Mouse (Mus musculus) kidney, adult 2 months (tissue): ENCODE measurements around the gene Ripk3. TPM values are rescaled to one million over a fixed set of nuclear protein-coding genes. Genes with fewer than 3 reads are reported as not detected.

Experiments
- DNase-seq: peaks from one replicate; pipeline ENCODE4 v3.0.0; 2021
- H3K27ac ChIP-seq: fragments of 200-500 bp; 2 replicates; pipeline ENCODE4 v1.5.1; 2012; ENCODE audit warnings: low read depth, low read length, control low read depth, inconsistent platforms; ENCODE audit not compliant: insufficient read depth
- H3K27me3 ChIP-seq: fragments of 200-500 bp; replicated peaks from 2 replicates; pipeline ENCODE4 v1.6.1; 2012; ENCODE audit warnings: mild to moderate bottlenecking, moderate library complexity, low read length, inconsistent platforms; ENCODE audit not compliant: control insufficient read depth, insufficient read depth
- H3K36me3 ChIP-seq: fragments of 200-500 bp; 2 replicates; pipeline ENCODE4 v1.6.1; 2012; ENCODE audit warnings: mild to moderate bottlenecking, moderate library complexity, low read length, inconsistent platforms; ENCODE audit not compliant: control insufficient read depth, insufficient read depth
- H3K4me1 ChIP-seq: fragments of 200-500 bp; 2 replicates; pipeline ENCODE4 v1.6.1; 2011; ENCODE audit warnings: low read length; ENCODE audit not compliant: control insufficient read depth, insufficient read depth
- H3K4me3 ChIP-seq: fragments of 200-500 bp; 2 replicates; pipeline ENCODE4 v1.5.1; 2011; ENCODE audit warnings: mild to moderate bottlenecking, low read depth, low read length, control low read depth; ENCODE audit not compliant: insufficient read depth
- CTCF ChIP-seq: fragments of 200-500 bp; conservative IDR thresholded peaks from 2 replicates; pipeline ENCODE4 v1.5.1; 2011; ENCODE audit warnings: low read depth, mild to moderate bottlenecking, control low read depth, low read length, moderate library complexity, mixed read lengths; ENCODE audit not compliant: insufficient read depth, insufficient read length
- POLR2A ChIP-seq: fragments of 200-500 bp; IDR thresholded peaks from one replicate; pipeline ENCODE4 v1.6.1; 2011; ENCODE audit warnings: low read depth, low read length, control low read depth
- WGBS: fragments of 180-500 bp; shearing (Covaris S2); methylation state at CpG from one replicate; pipeline ENCODE4 v1.1.7; 2018; 5-methylcytosine and 5-hydroxymethylcytosine counted together
- polyA plus RNA-seq: library from polyadenylated mRNA; depleted of rRNA; stranded (reverse); fragments of >200 nt; gene quantifications from 2 replicates; pipeline ENCODE4 v1.2.3, GENCODE M21; 2012

Ripk3 gene
- polyA plus RNA-seq, 1 experiment, result 4.7 TPM

DNA sequence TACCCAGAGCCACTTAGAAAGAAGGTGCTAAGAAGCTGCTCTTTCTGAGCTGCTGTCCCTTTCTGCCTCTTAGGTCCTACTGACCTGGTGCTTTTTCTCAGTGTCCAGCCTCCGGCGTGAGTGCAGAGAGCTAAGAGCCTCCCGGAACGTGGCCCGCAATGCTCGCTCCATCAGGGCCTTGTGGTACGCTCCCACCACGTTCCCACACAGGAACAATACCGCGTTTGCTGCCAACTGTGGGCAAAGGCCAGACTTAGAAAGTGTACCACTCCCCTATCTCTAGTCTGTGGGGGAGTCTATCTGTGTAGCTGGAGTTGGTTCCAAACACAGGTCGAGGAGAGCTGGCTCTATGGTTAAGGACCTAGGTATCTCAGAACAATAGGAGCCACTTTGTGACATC is 7.9 kb downstream of the Ripk3 start:
- DNase-seq, result no peak
- Histone ChIP-seq H3K36me3 (no peaks in the 10 kb centered on the region), H3K27me3 (no peaks in the 10 kb centered on the region), H3K27ac (no peak overlapping the region), H3K4me1 (no peaks in the 10 kb centered on the region), H3K4me3 (no peak overlapping the region)
- no peak for TF ChIP-seq POLR2A
- TF ChIP-seq CTCF, result no peak
- 82% methylated on average over 11 of the region's 11 CpGs for WGBS

DNA sequence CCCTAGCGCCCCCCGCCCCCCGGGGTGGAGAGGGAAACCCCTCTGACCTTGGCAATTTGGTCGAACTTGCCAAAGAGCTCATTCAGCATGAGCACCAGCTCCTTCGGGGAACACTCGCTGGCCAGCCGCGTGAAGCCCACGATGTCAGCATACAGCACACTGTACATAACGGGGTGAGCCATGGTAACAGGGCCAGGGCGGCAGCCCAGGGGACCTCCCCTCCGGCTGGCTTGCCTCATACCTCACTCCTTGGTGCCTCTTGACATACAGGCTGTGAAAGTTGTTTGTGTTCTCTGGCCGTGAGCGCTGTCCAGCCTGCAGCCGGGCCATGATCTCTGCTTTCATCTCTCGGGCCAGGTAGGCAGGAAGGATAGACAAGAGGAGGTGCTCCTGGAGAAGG is 9.0 kb downstream of the Ripk3 start:
- H3K27ac ChIP-seq, result no peak overlapping the region
- DNase-seq, result no peak
- TF ChIP-seq POLR2A, result no peak
- no peak for TF ChIP-seq CTCF
- H3K27me3 ChIP-seq, result no peaks in the 10 kb centered on the region
- 67% methylated on average over 16 of the region's 16 CpGs for WGBS
- no peak overlapping the region for H3K4me3 ChIP-seq
- no peaks in the 10 kb centered on the region for H3K36me3 ChIP-seq
- H3K4me1 ChIP-seq, result no peaks in the 10 kb centered on the region

DNA sequence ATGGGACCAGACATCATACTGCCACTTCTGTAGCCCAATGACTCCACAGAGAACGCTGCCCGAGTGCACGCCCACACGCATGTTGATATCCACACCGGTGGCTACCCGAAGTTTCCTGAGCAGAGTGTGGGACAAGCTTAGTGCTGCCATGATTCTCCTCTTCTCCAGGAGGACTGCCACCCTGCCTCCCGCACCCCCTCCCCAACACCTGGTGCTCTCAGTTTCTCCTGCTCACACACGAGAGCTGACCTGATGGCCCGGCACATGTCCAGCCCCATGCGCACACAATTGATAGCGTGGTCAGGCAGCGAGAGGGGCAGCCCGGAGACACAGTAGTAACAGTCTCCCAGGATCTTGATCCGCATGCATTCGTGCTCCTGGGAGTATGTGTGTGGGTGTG is 10.0 kb downstream of the Ripk3 start:
- Histone ChIP-seq H3K36me3 (no peaks in the 10 kb centered on the region), H3K27ac (no peak overlapping the region), H3K4me1 (no peaks in the 10 kb centered on the region), H3K4me3 (no peak overlapping the region), H3K27me3 (no peaks in the 10 kb centered on the region)
- no peak for TF ChIP-seq POLR2A
- no peak for TF ChIP-seq CTCF
- DNase-seq, result no peak
- 85% methylated on average over 15 of the region's 15 CpGs for WGBS

DNA sequence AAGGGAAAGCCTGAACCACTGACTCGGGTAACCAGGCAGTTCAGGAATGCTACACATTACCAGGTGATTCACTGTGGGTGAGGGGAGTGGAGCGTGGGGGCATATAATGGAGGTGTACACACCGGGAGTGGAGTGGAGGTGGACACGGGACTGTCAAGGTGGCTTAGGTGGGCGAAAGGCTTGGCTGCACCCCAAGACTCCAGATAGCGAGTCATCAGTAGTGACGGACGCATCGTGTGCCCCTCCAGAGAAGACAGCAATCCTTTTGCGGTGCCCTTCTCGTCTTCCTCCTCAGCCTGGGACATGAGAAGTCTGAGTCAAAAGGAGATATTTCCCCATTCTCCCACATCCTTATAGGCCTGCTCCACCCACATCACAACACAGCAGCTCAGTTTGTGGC is 10.9 kb downstream of the Ripk3 start:
- Histone ChIP-seq H3K4me3 (no peak overlapping the region), H3K36me3 (no peaks in the 10 kb centered on the region), H3K27me3 (no peaks in the 10 kb centered on the region), H3K27ac (no peak overlapping the region), H3K4me1 (no peaks in the 10 kb centered on the region)
- no peak for DNase-seq
- no peak for TF ChIP-seq POLR2A
- TF ChIP-seq CTCF, result no peak
- WGBS, result 85% methylated on average over 11 of the region's 11 CpGs

DNA sequence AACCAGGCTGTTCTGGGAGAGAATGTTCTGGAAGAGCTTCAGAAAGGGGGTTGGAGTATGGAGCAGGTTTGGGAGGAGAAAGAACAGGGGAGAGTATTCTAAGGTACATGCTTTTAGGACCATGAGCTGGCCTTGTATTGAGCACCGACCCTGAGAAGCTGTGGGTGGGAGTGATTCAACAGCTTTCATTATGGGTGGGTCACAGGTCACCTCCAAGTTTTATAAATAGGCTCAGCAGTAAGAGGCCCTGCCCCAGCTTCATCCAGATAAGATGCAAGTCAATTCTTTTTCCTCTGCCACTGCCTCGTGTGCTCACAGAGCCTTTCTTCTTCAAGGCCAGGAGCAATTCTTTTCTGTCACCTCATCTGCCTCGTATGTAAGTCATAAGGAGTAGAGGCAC is 11.5 kb downstream of the Ripk3 start:
- WGBS, result 53% methylated on average over 3 of the region's 3 CpGs
- H3K4me1 ChIP-seq, result no peaks in the 10 kb centered on the region
- TF ChIP-seq CTCF, result no peak
- no peak for TF ChIP-seq POLR2A
- H3K27ac ChIP-seq, result no peak overlapping the region
- DNase-seq, result no peak
- no peaks in the 10 kb centered on the region for H3K27me3 ChIP-seq
- H3K36me3 ChIP-seq, result no peaks in the 10 kb centered on the region
- no peak overlapping the region for H3K4me3 ChIP-seq

DNA sequence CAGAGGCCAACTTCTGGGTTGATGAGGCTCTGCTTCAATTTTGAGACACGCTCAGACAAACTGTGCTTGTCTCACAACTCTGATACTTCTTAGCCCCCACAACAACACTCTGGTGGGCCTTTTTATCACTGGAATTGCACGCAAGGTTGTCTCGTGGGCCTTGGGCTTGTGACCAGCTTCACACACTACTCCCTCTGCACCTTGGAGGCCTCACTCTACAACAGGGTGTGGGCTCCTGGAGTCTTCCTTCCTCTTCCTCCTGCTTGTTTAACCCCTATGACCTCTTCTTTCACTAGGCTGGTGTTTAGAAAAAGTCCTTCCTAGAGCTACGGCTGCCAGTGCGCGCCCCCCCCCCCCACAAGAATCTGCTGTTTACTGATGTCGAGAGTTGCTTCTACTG is 12.0 kb downstream of the Ripk3 start:
- no peak for TF ChIP-seq CTCF
- TF ChIP-seq POLR2A, result no peak
- no peaks in the 10 kb centered on the region for H3K4me1 ChIP-seq
- H3K36me3 ChIP-seq, result no peaks in the 10 kb centered on the region
- no peaks in the 10 kb centered on the region for H3K27me3 ChIP-seq
- no peak for DNase-seq
- no peak overlapping the region for H3K27ac ChIP-seq
- 76% methylated on average over 7 of the region's 7 CpGs for WGBS
- H3K4me3 ChIP-seq, result no peak overlapping the region

DNA sequence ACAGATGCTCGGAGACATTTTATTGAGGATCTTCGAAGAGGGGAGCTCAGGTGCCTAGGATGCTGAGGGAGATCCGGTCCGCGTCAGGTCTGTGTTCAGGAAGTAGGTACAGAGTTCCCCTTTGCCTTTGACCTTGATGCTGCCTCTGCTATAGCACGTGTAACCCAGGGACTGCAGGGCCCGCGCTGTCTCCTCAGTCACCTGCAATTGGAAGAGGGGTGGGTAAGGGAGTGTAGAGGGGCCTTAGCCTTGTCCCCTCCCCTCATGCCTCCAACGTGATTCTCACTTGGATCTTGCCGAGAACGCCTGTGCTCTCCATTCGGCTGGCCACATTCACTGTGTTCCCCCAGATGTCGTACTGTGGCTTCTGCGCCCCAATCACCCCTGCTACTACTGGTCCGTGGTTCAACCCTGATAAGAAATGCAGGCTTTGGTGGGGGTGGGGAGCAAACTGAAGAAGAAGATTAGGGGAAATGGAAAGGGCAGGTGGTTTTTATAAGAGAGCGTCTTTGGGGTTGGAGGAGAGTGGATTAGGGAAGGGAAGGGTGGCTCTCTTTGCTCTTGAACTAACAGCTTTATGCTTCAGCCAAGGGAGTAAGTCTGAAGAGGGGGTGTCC is 19.5 kb downstream of the Ripk3 start:
- H3K27me3 ChIP-seq, result no peaks in the 10 kb centered on the region
- no peak for DNase-seq
- no peaks in the 10 kb centered on the region for H3K36me3 ChIP-seq
- H3K27ac ChIP-seq, result no peak overlapping the region
- TF ChIP-seq CTCF (no peak), POLR2A (no peak)
- 88% methylated on average over 16 of the region's 16 CpGs for WGBS
- H3K4me3 ChIP-seq, result no peak overlapping the region
- no peaks in the 10 kb centered on the region for H3K4me1 ChIP-seq
